Mouse (Mus musculus) lung, adult 2 months (tissue): ENCODE measurements around the gene Sh3glb1.

Experiments used
- CTCF ChIP-seq: fragments of 200-500 bp; IDR thresholded peaks from 2 replicates; pipeline ENCODE4 v1.5.1; 2011; ENCODE audit warnings: mild to moderate bottlenecking, low read length, control low read depth; ENCODE audit not compliant: insufficient read depth
- POLR2A ChIP-seq: fragments of 200-500 bp; IDR thresholded peaks from 2 replicates; pipeline ENCODE4 v1.6.1; 2011; ENCODE audit warnings: low read depth, mild to moderate bottlenecking, control low read depth, low read length, borderline replicate concordance; ENCODE audit errors: extremely low read depth

DNA sequence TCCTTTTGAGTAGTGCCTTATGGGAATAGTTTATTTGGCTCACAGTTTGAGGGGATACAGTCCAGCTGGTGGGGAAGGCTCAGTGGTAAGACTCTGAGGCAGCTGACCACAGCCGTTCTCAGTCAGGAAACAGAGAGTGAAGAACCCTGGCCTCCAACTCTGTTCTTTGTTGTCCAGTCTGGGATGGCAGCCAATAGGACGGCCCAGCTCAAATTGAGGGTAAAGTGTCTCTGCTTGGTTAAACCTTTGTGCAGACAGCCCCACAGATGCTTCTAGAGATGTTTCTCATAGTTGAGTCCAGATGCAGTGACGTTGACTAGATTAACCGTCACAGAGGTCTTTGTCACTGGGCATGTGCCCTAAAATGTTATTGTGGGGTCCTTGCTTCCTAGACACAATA, 78.0 kb downstream of the Sh3glb1 start:
- TF ChIP-seq CTCF (no peak), POLR2A (no peak)
